Mouse (Mus musculus): ENCODE measurements around the gene Sos2. TPM values are rescaled to one million over a fixed set of nuclear protein-coding genes. Genes with fewer than 3 reads are reported as not detected.
"Not testable (repeated sequence)": the region's sequence is repeated elsewhere in the genome, so short reads cannot be mapped to it uniquely, and the experiment has no call there.

Gene Sos2
- polyA plus RNA-seq, 1 experiment from 2014 or later = 5.4 TPM

DNA sequence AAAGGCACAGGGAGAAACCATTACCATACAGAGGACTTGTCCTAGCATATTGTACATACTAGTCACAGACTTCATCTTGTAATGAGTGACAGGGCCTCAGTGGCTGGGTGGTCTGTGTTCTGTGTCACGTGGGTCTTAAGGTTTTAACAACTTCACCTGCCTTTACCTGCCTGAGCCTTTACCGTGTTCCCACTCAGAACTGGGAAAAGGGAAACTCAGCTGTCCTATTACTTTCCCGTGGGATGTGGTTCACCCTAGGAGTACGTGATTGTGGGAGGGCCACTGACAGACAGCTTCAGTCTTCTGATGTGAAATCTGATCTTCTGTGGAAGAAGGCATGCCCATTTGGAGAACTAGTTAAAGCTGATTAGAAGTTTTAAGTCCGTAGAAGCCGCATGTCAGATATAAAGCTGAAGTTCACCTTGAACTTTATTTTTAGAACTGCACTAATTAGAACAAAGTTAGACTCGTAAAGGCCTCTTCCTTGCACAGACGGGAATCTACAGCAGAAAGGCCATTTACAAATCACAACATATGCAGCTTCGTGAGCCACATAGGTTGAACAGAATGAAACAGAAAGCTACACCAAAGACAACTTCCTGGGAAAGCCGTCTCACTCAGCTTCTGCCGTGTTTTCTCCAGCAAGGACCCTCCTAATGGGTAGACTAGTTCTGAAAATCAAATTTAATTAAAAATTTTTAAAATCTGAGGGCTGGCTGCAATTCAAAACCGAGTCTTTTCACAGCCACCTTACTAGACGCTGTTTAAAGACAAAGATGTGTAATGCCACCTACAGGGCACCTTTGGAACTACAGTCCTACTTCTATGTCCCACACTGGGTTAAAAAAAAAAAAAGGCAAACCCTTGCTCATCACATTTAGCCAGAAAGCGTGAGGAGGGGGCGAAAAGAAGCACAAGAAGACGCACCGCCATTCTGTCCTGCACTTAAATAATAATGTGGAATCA is 107.5 kb downstream of the Sos2 start:
- peak; percentile 52 for ATAC-seq (ENCODE audit: low FRiP score, low TSS enrichment)
- Histone ChIP-seq H3K27me3 (ENCODE audit: control insufficient read depth, insufficient read depth, low read length) (no peaks in the 10 kb centered on the region), H3K4me1 (replicated peaks; ENCODE audit: control insufficient read depth, insufficient read depth) (no peaks in the 10 kb centered on the region)

DNA sequence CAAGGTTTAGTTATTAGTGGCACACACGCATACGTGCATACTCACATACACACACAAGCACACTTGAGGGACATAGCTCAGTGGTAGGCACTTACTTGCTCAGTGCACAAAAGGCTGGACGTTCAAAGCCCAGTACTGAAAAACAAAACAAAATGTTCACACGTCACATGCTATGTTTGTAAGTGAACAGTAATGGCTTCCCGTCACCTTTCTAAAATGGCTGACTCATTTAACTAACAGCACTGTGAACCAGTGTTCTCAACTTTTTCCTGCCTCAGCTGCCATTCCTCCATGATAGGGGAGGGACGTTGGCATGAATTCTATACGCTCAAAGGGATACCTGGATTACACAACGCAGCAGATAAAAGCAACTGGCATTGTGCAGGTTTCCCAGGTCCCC is 108.4 kb downstream of the Sos2 start:
- TF ChIP-seq EP300 (optimal IDR thresholded peaks at IDR 0.05) (no peak), CTCF (IDR thresholded peaks at IDR 0.05; ENCODE audit: low read depth) (no peak)
- ATAC-seq (ENCODE audit: low FRiP score, low TSS enrichment) (peak; percentile 0; the same call in 1 of the 2 replicates), DNase-seq (ENCODE audit: low spot score) (no peak)
- Histone ChIP-seq H3K4me1 (replicated peaks; ENCODE audit: control insufficient read depth, insufficient read depth) (no peaks in the 10 kb centered on the region), H3K9me3 (ENCODE audit: control insufficient read depth, low read length) (no peaks in the 10 kb centered on the region), H3K4me3 (ENCODE audit: low read depth, low read length) (no peak overlapping the region), H3K9ac (ENCODE audit: low read length) (no peak overlapping the region), H3K27ac (replicated peaks) (peak overlapping the region; percentile 56), H3K27me3 (ENCODE audit: control insufficient read depth, insufficient read depth, low read length) (no peaks in the 10 kb centered on the region), H3K4me2 (replicated peaks; ENCODE audit: low read depth) (no peak overlapping the region), H3K36me3 (ENCODE audit: control insufficient read depth, insufficient read depth, low read length) (peaks cover 6% of the 10 kb centered on the region)
- 76% methylated on average over 8 of the region's 8 CpGs for WGBS

More for the DNA sequence above, 107.5 kb downstream of the Sos2 start:
- Histone ChIP-seq H3K9me3 (ENCODE audit: control insufficient read depth, low read length) (no peaks in the 10 kb centered on the region), H3K9ac (ENCODE audit: low read length) (no peak overlapping the region), H3K4me2 (replicated peaks; ENCODE audit: low read depth) (peak overlapping the region; percentile 21), H3K36me3 (ENCODE audit: control insufficient read depth, insufficient read depth, low read length) (peaks cover 6% of the 10 kb centered on the region), H3K4me3 (ENCODE audit: low read depth, low read length) (peak overlapping the region; percentile 34), H3K27ac (replicated peaks) (peak overlapping the region; percentile 56)
- DNase-seq (ENCODE audit: low spot score) = peak; percentile 76
- 16% methylated on average over 17 of the region's 17 CpGs for WGBS
- TF ChIP-seq CTCF (IDR thresholded peaks at IDR 0.05; ENCODE audit: low read depth) (peak; percentile 87), EP300 (optimal IDR thresholded peaks at IDR 0.05) (peak; percentile 53)

DNA sequence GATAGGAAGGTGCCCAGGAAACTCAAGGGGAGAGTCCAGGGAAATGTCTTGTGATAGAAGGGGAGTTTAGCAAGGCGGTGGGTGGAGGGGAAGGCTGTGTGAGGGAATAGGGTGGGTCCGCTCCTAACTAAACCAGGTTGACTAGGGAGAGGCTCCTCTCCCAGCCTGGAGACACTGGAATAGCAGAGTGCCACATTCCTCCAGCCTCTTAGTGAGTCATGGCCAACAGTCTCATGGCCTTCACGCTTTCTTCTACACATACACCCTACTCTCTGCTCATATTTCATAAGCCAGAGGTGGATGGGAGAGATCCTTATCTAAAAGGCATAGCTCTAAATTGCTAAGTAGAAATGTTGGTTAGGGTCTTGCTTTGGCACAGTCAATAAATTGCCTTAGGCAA is 111.7 kb downstream of the Sos2 start:
- no peak for DNase-seq (ENCODE audit: low spot score)
- Histone ChIP-seq H3K4me1 (replicated peaks; ENCODE audit: control insufficient read depth, insufficient read depth) (no peaks in the 10 kb centered on the region), H3K27me3 (ENCODE audit: control insufficient read depth, insufficient read depth, low read length) (no peaks in the 10 kb centered on the region), H3K4me3 (ENCODE audit: low read depth, low read length) (no peak overlapping the region), H3K4me2 (replicated peaks; ENCODE audit: low read depth) (no peak overlapping the region), H3K27ac (replicated peaks) (no peak overlapping the region), H3K9me3 (ENCODE audit: control insufficient read depth, low read length) (no peaks in the 10 kb centered on the region), H3K9ac (ENCODE audit: low read length) (no peak overlapping the region), H3K36me3 (ENCODE audit: control insufficient read depth, insufficient read depth, low read length) (no peaks in the 10 kb centered on the region)
- TF ChIP-seq EP300 (optimal IDR thresholded peaks at IDR 0.05) (no peak), CTCF (IDR thresholded peaks at IDR 0.05; ENCODE audit: low read depth) (no peak)
- 82% methylated on average over 3 of the region's 3 CpGs for WGBS
- no peak for ATAC-seq (ENCODE audit: low FRiP score, low TSS enrichment)

DNA sequence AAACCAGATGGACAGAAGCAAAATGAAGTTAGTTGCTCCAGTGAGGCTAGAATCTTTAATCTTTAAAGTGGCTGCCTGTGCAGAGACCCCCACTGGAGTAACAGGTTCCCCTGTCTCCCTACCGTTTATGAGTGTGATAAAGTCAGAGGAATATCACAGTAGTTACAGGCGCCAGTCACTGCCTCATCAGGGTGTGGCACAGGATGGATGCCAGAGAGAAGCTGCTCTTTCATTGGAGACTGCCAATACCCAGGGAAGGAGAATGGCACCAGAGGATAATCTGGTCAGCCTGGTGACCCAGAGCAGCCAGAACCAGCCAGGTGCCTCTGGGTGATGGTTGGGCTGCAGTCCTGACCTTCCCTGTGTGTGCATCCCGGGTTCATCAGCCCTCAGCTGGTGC is 113.4 kb downstream of the Sos2 start:
- H3K4me3 ChIP-seq (ENCODE audit: low read depth, low read length) = no peak overlapping the region
- ATAC-seq (ENCODE audit: low FRiP score, low TSS enrichment) = no peak
- 63% methylated on average over 3 of the region's 3 CpGs for WGBS
- H3K27ac ChIP-seq (replicated peaks) = no peak overlapping the region
- no peaks in the 10 kb centered on the region for H3K36me3 ChIP-seq (ENCODE audit: control insufficient read depth, insufficient read depth, low read length)
- H3K27me3 ChIP-seq (ENCODE audit: control insufficient read depth, insufficient read depth, low read length) = no peaks in the 10 kb centered on the region
- H3K9ac ChIP-seq (ENCODE audit: low read length) = no peak overlapping the region
- no peaks in the 10 kb centered on the region for H3K9me3 ChIP-seq (ENCODE audit: control insufficient read depth, low read length)
- no peak overlapping the region for H3K4me2 ChIP-seq (replicated peaks; ENCODE audit: low read depth)
- TF ChIP-seq EP300 (optimal IDR thresholded peaks at IDR 0.05) (no peak), CTCF (IDR thresholded peaks at IDR 0.05; ENCODE audit: low read depth) (no peak)
- no peak for DNase-seq (ENCODE audit: low spot score)
- no peaks in the 10 kb centered on the region for H3K4me1 ChIP-seq (replicated peaks; ENCODE audit: control insufficient read depth, insufficient read depth)

DNA sequence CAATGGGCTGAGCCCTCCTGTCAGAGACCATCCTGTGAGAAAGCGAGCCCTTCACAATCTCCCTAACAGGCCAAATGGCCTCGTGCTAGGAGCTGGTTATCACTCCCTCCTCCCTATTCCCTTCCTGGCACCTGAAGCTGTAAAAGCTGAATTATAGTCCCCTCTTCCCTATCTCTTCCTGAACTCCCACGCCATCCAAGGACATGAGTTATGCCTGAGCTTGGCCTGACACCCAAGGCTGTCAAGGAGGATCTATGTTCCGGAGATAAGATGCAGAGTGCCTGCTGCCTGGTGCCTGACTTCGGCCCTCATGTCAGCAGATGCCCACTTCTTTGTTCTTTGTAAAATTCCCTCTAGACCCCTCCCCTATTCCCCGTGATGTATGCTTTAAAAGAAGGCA is 120.6 kb downstream of the Sos2 start:
- H3K36me3 ChIP-seq (ENCODE audit: control insufficient read depth, insufficient read depth, low read length); H3K27ac ChIP-seq (replicated peaks); H3K4me2 ChIP-seq (replicated peaks; ENCODE audit: low read depth); DNase-seq (ENCODE audit: low spot score); H3K4me1 ChIP-seq (replicated peaks; ENCODE audit: control insufficient read depth, insufficient read depth); H3K27me3 ChIP-seq (ENCODE audit: control insufficient read depth, insufficient read depth, low read length); H3K9ac ChIP-seq (ENCODE audit: low read length); ATAC-seq (ENCODE audit: low FRiP score, low TSS enrichment); H3K9me3 ChIP-seq (ENCODE audit: control insufficient read depth, low read length); H3K4me3 ChIP-seq (ENCODE audit: low read depth, low read length): not testable (repeated sequence)
- 92% methylated on average over 5 of the region's 6 CpGs for WGBS

DNA sequence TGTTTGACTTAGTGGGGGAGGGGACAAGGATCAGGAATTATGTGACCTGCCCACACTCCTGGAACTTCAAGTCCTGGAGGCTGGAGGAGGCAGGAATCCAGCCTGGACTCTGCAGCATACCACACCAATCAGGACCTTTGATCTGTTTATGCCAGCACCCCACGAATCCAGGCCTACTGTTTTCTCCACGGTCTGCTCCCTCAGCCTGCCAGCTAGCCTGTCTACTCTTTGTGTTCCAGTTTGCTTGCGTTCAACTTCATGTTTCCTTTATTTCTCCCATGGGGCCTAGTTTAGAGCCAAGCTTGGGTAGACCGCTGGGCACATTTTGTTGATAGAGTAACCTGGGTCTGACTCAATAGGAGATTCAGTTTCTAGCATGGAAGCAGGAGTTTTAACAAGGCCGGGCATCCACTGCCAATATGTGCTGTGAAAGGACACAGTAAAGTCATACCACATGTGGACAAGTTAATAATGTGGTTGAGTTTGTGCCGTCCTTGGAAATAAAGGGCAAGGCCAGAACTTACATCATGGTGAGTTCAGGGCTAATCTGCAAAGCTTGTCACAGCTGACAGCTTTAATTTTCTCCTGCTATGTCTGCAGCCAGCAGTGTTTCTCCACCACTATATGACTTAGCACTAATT is 125.3 kb downstream of the Sos2 start:
- WGBS = 49% methylated on average over 6 of the region's 6 CpGs
- Histone ChIP-seq H3K9me3 (ENCODE audit: control insufficient read depth, low read length) (no peaks in the 10 kb centered on the region), H3K4me2 (replicated peaks; ENCODE audit: low read depth) (no peak overlapping the region), H3K27ac (replicated peaks) (0 out of 2 replicates have a peak overlapping the region, but pooled peaks have one; percentile 36), H3K27me3 (ENCODE audit: control insufficient read depth, insufficient read depth, low read length) (no peaks in the 10 kb centered on the region), H3K4me3 (ENCODE audit: low read depth, low read length) (no peak overlapping the region), H3K9ac (ENCODE audit: low read length) (no peak overlapping the region), H3K36me3 (ENCODE audit: control insufficient read depth, insufficient read depth, low read length) (no peaks in the 10 kb centered on the region), H3K4me1 (replicated peaks; ENCODE audit: control insufficient read depth, insufficient read depth) (no peaks in the 10 kb centered on the region)
- TF ChIP-seq CTCF (IDR thresholded peaks at IDR 0.05; ENCODE audit: low read depth) (no peak), EP300 (optimal IDR thresholded peaks at IDR 0.05) (no peak)
- ATAC-seq (ENCODE audit: low FRiP score, low TSS enrichment) = peak; percentile 76; the same call in 1 of the 2 replicates
- peak; percentile 36 for DNase-seq (ENCODE audit: low spot score)

All from stomach, postnatal 0 days (tissue).